Mouse (Mus musculus): Measurements from ENCODE around the gene Psmc2.
A peak's percentile ranks its signal among the peaks of the same experiment; 100 is the strongest.

Gene Psmc2

DNA sequence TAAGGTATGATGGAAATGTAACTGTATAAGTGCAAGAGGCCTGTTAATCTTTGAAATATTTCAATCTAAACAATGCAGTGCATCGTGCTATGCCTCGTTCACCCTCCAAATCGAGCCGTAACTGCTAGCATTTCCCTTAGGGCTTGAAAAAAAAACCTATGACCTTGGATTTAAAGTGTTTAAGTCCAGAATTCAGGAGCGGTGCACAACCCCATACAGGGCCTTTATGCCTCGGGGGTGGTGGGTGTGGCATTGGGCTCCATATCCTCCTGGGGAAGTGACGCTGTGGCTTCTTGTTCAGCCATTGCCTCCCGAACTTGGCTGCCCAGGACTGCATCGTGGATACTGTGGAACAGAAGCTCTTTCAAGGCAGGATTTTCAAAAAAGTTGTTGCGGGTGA is 25.8 kb downstream of the Psmc2 start:
- DNase-seq: no peak

DNA sequence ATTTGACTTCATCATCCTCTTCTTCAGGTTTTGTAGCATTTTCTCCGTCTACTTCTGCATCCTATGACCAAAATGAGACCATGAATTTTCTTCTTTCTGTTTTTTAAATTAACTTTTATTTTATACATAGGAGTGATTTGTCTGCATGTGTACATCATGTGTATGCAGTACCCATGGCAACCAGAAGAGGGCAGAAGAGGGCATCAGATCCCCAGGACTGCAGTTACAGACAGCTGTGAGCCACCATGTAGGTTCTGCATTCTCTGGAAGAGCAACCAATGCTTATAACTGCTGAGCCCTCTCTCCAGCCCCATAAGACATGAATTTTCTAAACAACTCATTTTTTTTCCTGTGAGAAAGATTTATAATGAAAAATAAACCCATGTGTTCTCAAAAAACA is 28.9 kb downstream of the Psmc2 start:
- peak; percentile 69 to 70 for DNase-seq

DNA sequence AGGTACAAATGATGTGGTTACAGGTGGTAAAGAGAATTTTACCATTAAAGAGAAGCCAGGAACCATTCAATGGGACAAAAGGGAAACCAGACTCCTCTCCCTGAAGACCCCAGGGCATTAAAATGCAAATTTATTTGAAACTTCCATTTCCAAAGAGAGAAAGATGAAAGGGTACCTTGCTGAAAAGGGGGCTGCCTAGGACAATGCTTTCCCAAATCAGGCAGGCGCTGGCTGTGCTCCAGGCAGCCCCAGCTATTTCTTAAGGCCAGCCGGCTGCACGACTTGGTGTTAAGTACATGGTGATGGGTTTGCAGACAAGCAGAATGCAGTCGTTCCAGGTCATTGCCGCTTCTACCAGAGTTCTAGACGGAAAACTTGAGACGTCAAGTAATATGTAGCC is 41.3 kb downstream of the Psmc2 start:
- DNase-seq: no peak

DNA sequence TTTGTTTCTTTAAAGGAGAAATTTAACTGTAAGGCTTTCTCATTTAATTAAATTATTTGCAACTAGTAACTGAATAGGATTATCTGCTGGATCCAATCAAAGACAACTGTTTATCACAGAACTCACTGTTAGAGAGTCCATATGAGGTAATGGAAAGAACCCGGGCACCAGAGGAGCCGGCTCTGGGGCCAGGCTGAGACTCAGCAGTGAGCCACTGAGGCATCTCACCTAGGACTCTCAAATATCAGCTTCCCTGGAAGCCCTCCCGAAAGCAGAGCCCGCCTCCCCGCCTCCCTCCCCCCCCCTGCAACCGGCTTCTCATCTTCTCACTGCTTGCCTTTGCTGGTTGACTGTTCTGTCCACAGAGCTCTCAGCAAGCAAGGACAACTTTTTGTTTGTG is 42.6 kb downstream of the Psmc2 start:
- DNase-seq: no peak

DNA sequence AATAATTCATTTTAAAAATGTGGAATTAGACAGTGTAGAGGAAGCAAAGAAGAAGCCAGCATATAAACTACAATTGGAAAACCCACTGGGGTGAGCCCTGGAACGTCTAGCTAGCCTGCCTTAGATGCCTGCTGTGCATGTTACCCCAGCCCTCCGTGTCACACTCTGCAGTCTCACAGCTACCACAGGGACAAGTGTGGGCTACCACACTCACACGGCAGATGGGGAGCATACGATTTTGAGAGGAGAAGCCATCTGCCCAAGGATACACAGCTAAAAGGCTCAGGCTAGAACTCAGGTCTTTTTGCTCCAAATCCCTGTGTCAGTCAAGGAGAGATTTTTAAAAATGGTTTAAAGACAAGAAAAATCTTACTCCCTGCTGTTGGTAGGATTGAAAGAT is 43.8 kb downstream of the Psmc2 start:
- no peak for DNase-seq

DNA sequence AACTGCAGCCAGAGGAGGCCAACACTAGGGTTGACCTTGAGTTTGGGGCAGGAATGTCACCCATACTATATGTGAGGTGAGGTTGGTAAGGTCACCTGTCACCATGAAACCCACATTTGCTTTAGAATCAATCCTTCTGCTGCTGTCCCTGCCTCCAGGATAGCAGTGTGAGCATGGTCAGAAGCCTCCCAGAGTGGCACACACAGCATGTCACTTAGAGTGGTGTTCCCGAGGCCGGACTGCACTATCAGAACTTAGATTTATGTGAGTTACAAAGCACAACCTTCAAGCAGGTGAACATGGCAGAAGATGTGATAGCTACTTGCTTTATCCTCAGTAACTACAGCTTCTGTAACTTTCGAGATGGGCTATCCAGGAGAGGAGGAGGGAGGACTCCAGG is 46.7 kb downstream of the Psmc2 start:
- DNase-seq: no peak

DNA sequence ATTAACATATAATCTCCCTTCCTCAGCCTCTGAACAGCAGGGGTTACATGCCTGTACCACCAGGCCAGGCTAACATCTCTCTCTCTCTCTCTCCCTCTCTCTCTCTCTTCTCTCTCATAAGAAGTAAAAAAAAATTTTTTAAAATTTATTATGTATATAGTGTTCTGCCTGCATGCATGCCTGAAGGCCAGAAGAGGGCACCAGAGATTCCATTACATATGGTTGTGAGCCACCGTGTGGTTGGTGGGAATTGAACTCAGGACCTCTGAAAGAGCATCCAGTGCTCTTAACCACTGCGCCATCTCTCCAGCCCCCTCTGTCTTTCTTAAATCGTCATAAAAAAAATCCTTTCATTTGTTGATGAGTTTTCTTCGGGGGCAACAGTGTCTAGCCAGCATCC is 59.6 kb downstream of the Psmc2 start:
- DNase-seq: no peak

DNA sequence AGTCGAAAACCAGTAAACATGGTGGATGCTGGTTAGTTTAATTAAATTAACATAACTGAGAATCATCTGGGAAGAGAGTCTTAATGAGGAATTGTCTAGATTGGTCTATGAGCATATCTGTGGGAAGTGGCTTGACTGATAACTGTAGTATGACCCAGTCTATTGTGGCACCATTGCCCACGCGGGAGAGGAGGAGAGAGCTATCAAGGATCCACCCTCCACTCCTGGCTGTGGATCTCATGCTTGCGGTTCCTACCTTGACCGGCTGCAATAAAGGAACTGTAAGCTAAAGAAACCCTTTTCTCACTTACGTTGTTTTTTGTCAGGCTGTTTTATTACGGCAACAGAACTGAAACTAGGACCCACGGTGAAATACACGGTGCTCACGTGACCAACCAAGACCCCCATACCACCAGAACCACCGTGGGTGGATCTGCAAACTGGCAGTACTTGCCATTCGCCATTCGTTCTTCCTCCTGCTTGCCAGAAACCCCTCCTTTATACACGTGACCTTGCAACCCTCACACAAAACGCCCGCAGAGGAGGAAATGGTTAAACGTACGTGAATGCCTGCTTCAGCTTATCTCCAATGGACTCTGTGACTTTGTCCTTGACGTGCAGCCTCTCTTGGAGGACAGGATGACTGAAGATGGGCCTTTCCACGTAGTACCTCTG is 61.7 kb downstream of the Psmc2 start:
- no peak for DNase-seq

DNA sequence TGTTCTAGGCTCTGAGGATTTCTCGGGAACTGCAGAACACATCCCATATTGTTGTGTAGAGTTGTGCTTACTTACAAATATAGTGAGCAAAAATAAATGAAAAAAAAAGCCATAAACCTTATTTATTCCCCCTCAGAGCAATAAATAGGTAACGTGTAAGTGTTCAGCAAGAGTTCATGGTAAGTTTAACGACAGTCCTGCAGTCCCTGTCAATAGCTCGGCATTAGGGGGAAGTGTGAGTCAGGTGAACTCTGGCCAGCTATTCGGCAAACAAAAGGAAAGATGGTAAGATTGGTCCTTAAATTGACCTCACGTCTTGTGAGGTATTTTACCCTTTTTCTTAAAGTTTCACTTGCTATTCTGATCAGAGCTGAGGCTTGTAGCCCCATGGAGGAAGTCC is 62.4 kb downstream of the Psmc2 start:
- no peak for DNase-seq

DNA sequence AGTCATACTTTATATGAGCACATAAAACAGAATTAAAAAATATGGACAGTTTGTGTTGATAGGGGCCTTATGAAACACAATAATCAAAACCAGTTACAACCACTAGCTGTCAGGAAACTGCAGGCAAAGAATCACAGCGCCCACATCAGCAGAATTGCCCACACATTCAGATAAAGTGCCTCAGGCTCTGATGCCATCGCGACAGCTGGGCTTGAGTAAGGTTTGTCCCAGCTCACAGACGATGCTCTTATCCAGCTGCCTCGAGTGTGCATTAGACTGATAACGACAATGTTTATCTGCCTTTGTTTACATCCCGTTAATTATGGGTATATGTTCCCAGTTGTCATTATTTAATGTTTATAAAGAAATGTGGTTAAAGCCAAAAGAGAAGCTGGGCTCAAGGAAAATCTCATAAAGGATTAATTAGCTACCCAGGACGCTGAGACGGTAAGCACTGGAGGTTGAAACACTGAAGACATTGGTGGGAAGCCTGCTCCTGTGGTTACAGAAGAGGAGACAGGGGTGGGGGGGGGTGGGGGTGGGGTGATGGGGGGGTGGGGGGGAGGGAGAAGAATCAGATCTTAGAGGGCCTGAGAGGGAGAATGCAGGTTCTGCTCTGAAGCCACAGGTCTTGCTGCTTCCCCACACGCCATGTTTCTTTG is 66.7 kb downstream of the Psmc2 start:
- DNase-seq: no peak
